Mouse (Mus musculus): Measurements from ENCODE around the gene Rpl37a. TPM values are rescaled to one million over a fixed set of nuclear protein-coding genes. Genes with fewer than 3 reads are reported as not detected.

The Rpl37a gene
- 883 TPM for polyA plus RNA-seq (2015; fragmentation: Illumina TruSeq; extraction: RNeasy Lipid Tissue Mini Kit (QIAGEN cat#74804); ENCODE audit: low read depth, low replicate concordance)

GRCm38 (mm10) chr1:72710753-72711653, at the start of gene Rpl37a:
Rpl37a (plus strand) TSS chr1:72711290.

GRCm38 (mm10) chr1:72700479-72700878, 10.6 kb upstream of the Rpl37a start, which contains the start of gene Ankar:
Ankar (minus strand) TSS chr1:72700579.

Other genes starting within 250 kb of the Rpl37a start
- 10.8 TPM for gene March4, start 174.4 kb upstream of the Rpl37a start, polyA plus RNA-seq (2015; fragmentation: Illumina TruSeq; extraction: RNeasy Lipid Tissue Mini Kit (QIAGEN cat#74804); ENCODE audit: low read depth, low replicate concordance)
- 38.9 TPM for gene Smarcal1, start 128.0 kb upstream of the Rpl37a start, polyA plus RNA-seq (2015; fragmentation: Illumina TruSeq; extraction: RNeasy Lipid Tissue Mini Kit (QIAGEN cat#74804); ENCODE audit: low read depth, low replicate concordance)
- not detected for gene Ankar, start 10.7 kb upstream of the Rpl37a start, polyA plus RNA-seq (2015; fragmentation: Illumina TruSeq; extraction: RNeasy Lipid Tissue Mini Kit (QIAGEN cat#74804); ENCODE audit: low read depth, low replicate concordance)
- gene Igfbp2, start 113.2 kb downstream of the Rpl37a start, polyA plus RNA-seq (2015; fragmentation: Illumina TruSeq; extraction: RNeasy Lipid Tissue Mini Kit (QIAGEN cat#74804); ENCODE audit: low read depth, low replicate concordance), result 78.4 TPM
- 61.4 TPM for gene Igfbp5, start 163.6 kb downstream of the Rpl37a start, polyA plus RNA-seq (2015; fragmentation: Illumina TruSeq; extraction: RNeasy Lipid Tissue Mini Kit (QIAGEN cat#74804); ENCODE audit: low read depth, low replicate concordance)

Measured in brain, adult 10 weeks (tissue).